Mouse (Mus musculus) adrenal gland, postnatal 14 days (tissue): ENCODE data around the gene Mat2b. TPM values are rescaled to one million over a fixed set of nuclear protein-coding genes. Genes with fewer than 3 reads are reported as not detected.
"Not testable (repeated sequence)": the region's sequence is repeated elsewhere in the genome, so short reads cannot be mapped to it uniquely, and the experiment has no call there.

Source experiments
- DNase-seq: peaks from one replicate; pipeline ENCODE4 v3.0.0; 2021; ENCODE audit warnings: mixed read lengths
- long read RNA-seq, 2 experiments: library from polyadenylated mRNA; stranded (forward); transcript quantifications; one replicate each; pipeline ENCODE4 v2.0.0; 2021
- total RNA-seq: library from RNA; stranded (reverse); gene quantifications from 2 replicates; pipeline ENCODE4 v1.2.3, GENCODE M21; 2021

The Mat2b gene
- total RNA-seq: 98.1 and 102 TPM in 2 replicates
- long read RNA-seq, experiment 1, transcript Mat2b-202 (7 exons, 2,053 nt): minor isoform, 53 of 183 reads
- long read RNA-seq, experiment 1, transcript Mat2b-201 (7 exons, 1,949 nt): major isoform, 104 of 183 reads
- long read RNA-seq, experiment 1, partial matches to known transcripts: 10 of 183 reads
- long read RNA-seq, experiment 1, other reads (novel, unspliced or antisense): 16 of 183 reads
- long read RNA-seq, experiment 2, transcript Mat2b-202 (7 exons, 2,053 nt): minor isoform, 20 of 118 reads
- long read RNA-seq, experiment 2, transcript Mat2b-201 (7 exons, 1,949 nt): major isoform, 76 of 118 reads
- long read RNA-seq, experiment 2, partial matches to known transcripts: 3 of 118 reads
- long read RNA-seq, experiment 2, other reads (novel, unspliced or antisense): 19 of 118 reads

GRCm38 (mm10) chr11:40695103-40695502 is at the start of gene Mat2b:
Gene Mat2b, minus strand, starts transcription at chr11:40695203.
- no peak for DNase-seq

GRCm38 (mm10) chr11:40744348-40744747 is 49.3 kb upstream of the Mat2b start:
- DNase-seq: no peak

- DNase-seq: no peak
These were observed 46.7 kb upstream of the Mat2b start for GRCm38 (mm10) chr11:40741605-40742262.

DNA sequence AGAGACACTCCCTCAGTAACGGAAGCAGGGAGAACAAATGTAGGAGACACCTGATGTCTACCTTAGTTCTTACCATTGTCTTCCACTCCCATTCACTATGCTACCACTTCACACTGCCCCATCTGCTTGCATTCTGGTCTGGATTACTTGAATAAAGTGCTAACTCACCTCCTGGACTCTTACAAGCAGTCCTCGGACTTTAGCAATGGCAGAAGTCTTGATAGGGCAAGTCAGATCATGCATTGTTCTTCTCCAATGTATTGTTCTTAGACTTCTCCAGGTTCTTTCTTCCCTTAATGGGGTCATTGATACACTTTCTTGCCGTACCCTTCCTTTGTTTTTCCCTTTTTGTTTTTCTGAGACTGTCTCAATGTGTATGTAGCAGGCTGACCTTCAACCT is 42.4 kb upstream of the Mat2b start:
- no peak for DNase-seq

GRCm38 (mm10) chr11:40734251-40734752 is 39.3 kb upstream of the Mat2b start:
- no peak for DNase-seq

GRCm38 (mm10) chr11:40733339-40734174 is 38.6 kb upstream of the Mat2b start, which contains the start of the genes Hmmr and Nudcd2:
Gene Hmmr, minus strand, starts transcription at chr11:40733422.
Gene Nudcd2, plus strand, starts transcription at chr11:40733667.
- DNase-seq: peak; percentile 92

GRCm38 (mm10) chr11:40732997-40733338 is 38.0 kb upstream of the Mat2b start:
- no peak for DNase-seq

DNA sequence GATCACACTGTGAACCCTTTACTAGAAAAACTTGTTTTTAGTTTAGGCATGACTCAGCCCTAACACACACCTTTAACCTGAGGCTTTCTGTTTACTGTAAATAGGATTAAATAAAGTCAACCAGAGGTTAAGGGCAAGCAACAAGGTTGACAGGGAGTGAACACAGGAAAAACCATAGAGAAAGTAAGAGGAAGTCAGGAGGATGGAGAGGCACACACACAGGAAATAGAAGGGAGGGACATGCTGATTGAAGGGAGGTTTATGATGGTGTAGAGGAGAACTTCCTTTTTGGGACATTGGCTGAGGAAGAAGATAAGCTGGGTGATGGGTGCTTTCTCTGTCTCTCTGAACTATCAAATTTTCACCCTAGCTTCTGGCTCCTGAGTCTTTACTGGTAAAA is 23.3 kb upstream of the Mat2b start:
- no peak for DNase-seq

- no peak for DNase-seq
These were observed 20.5 kb upstream of the Mat2b start for GRCm38 (mm10) chr11:40715524-40715923.

- peak; percentile 37 for DNase-seq
These were observed 18.9 kb upstream of the Mat2b start for GRCm38 (mm10) chr11:40713858-40714257.

GRCm38 (mm10) chr11:40709899-40710298 is 14.9 kb upstream of the Mat2b start:
- not testable (repeated sequence) for DNase-seq

GRCm38 (mm10) chr11:40694311-40695087 is 504 bp downstream of the Mat2b start:
- DNase-seq: peak; percentile 83

DNA sequence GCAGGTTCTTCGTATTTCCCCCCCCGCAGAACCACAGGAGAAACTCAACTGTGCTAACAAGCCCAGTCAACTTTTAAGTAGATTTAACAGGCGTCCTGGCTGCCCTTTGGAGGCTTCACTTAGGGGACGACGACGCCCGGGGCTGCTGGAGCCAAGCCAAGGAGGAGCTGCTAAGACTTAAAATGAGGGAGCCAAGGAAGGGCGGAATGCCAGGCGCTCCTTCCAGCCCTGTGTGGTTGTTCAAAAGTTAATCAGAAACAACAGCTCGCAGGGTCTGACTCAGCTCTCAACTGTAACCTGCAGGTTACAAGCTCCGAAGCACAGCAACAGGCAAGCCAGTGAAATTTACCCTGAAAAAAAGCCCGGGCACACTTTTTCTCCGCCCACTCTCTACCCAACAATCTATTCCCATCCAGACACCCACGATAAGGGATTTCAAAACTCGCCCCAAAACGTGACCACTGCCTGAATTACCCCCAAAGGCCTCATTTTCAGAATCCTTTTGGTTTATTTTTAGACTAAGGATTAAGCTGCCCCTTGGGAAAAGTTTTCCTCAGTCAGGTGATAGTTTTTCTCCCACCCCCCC is 1.5 kb downstream of the Mat2b start:
- DNase-seq: peak; percentile 80

DNA sequence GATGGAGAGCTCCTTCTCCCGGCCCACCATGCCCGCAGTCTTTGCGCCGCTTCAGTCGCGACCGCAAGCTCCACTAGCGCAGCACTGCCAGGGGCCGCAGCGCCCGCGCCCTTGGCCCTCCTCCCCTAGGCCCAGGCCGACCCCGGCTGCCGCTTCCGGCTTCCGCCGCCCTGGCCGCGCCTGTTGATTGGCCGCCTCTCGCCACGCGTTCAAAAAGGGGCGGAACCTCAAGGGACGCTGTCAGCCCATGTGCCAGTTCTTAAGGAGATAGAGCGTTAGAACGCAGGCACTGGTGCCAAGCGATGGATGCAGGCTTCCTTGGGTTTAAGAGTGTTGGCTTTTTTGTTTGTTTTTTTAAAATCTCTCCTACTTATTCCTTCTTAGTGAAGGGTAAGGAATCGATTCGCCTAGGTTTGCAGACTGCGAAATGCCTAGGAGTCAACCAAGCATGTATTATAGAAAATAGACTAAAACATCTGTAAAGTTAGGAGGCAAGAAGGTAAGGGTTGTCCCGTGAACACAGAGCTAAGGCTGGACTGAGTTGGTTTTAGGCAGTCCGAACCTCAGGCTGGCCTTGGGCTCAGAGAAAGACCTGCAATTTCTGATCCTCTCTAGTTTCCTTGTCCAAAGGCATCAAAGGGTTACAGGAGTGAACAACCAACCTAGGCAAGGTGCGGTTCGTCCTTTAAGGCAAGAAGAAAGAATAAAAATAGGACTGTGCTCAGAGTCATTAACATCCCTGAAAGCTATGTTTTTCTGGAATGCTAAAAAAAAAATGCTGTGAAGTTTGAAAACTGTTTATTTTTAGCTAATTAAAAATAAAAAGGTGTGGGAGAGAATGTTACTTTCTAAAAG is 2.3 kb downstream of the Mat2b start:
- DNase-seq: peak; percentile 97

DNA sequence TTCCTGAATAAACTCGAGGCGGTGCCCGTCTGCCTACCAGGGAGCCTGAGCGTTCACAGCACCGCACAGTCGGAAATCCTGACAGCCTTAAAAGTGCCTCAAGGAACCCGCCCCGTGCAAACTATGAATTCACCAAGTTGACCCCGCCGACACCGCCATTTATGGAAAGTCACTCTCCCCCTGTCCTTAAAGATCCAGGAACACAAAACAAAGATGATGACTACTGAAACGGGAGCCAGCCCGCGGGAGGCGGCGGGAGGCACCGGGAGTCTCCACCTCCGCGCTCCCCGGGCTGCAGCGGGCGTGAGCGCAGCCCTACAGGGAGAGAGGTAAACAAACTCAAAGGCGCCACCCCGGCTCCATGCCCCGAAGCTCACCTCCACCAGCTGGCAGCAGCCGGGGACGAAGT is 2.9 kb downstream of the Mat2b start:
- peak; percentile 60 for DNase-seq

DNA sequence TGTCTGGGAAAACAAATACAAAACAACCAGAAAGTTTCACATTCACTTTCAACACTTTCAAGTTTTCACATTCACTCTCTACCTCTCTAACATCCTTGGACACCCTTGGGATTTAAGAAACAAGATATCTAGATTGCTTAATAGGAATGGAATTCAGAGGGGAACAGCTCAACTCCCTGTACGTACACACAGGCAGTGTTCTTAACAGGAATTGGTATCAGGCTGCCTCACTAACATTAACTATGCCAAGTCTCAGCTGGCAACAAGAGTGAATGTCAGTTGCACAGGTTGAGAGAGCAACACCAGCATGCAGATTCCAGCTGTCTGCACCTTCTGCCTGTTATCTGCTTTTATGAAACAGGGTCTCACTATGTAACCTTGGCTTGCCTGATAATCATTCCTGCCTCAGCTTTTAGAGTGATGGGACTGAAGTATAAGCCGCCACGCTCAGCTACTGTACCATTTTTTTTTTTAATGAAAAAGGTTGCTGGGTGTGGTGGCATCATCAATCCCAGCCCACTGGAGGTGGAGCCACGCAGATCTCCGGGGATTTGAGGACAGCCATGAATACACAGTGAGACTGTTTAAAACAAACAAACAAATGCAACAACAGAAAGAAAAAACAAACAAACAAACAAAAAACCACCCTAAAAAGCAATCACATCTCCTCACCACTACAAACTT is 4.4 kb downstream of the Mat2b start:
- peak; percentile 25 for DNase-seq

DNA sequence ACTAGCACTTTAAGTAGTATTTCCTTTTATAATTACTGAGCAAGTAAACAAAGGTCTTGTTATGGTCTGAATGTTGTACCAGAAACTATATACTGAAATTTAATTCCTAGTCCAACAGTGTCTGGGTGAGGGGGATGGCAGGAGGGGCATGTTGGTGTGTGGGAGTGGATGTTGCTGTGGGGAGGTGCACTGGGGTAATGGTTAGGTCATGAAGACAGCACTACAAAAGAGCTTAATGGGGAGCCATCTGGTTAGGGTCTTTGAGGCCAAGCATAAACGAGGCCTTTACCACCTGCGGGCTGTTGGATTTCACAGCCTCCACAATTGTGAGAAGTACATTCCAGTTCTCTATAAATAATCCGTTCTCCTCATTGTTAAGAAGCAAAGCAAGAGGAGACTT is 11.7 kb downstream of the Mat2b start:
- no peak for DNase-seq

DNA sequence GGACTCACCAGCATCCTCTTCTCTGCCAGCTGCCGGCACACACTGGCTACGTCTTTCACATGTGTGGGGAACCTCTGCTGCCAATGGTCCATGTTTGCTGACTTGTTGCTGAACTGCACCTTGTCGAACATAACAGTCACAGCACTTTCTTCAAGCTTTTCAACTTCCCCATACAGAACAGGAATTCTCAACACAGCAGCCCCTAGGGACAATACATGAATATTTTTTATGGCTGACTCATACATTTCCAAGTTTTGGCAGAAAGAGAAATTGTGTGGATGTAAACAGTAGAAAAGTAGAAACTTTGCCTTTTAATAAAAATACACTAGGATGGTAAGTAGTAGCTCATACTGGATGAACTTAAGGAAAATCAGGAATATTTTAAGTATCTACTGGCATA is 12.5 kb downstream of the Mat2b start:
- DNase-seq: no peak

DNA sequence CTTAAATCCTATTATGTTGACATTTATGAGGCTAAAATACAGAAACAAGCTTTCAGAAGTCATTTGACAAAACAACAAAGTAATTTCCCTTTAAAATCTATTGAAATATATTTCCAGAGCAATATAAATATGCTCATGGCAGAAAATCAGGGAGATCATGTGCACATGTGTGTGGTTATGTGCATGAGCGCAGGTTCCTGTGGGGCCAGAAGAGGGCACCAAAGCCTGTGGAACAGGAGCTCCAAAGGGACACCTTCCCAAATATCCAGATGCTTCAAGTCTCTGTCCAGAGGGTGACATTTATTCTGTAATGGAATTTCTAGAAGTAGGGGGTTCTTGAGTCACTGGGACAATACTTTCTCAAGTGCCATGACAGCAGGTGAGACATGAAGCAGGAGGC is 17.8 kb downstream of the Mat2b start:
- DNase-seq: peak; percentile 44
